Mouse (Mus musculus) kidney, adult 2 months (tissue): Measurements from ENCODE around the gene Ano6.

Experiments
- CTCF ChIP-seq: fragments of 200-500 bp; conservative IDR thresholded peaks from 2 replicates; pipeline ENCODE4 v1.5.1; 2011; ENCODE audit warnings: low read depth, mild to moderate bottlenecking, control low read depth, low read length, moderate library complexity, mixed read lengths; ENCODE audit not compliant: insufficient read depth, insufficient read length
- POLR2A ChIP-seq: fragments of 200-500 bp; IDR thresholded peaks from one replicate; pipeline ENCODE4 v1.6.1; 2011; ENCODE audit warnings: low read depth, low read length, control low read depth

GRCm38 (mm10) chr15:95904247-95904646 is 113.6 kb downstream of the Ano6 start:
- TF ChIP-seq CTCF = no peak
- TF ChIP-seq POLR2A = no peak
